Mouse (Mus musculus) naive thymus-derived CD4-positive, alpha-beta T cell, adult 2 months (primary cell): ENCODE measurements at regions not wholly inside any gene's neighbourhood (a gene's known extent, or its start where the extent isn't known, plus 50 kb on each side); places are given as distances from the start of the nearest gene placed in this dataset.

Experiments used
- DNase-seq: peaks from one replicate; pipeline ENCODE4 v3.0.0-alpha.2; 2011; ENCODE audit warnings: low read depth

DNA sequence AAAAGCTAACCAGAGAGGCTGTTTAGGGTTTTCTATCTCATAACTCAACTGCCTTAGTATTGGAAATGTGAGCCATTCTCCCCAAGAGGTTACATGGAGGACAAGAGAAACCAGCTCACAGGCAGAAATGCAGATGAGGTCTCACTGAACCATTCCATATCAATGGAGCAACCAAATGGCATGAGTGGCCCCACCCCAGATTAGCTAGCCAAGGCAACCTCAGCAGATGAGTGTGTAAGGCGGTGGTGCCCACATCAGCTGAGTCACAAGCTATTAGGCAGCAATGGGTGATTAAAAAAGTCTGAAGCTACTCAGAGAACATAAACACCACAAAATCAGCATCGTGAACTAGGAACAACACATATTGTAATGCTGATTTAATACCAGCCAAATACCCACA, 133.2 kb downstream of the Lpin1 start:
- no peak for DNase-seq

DNA sequence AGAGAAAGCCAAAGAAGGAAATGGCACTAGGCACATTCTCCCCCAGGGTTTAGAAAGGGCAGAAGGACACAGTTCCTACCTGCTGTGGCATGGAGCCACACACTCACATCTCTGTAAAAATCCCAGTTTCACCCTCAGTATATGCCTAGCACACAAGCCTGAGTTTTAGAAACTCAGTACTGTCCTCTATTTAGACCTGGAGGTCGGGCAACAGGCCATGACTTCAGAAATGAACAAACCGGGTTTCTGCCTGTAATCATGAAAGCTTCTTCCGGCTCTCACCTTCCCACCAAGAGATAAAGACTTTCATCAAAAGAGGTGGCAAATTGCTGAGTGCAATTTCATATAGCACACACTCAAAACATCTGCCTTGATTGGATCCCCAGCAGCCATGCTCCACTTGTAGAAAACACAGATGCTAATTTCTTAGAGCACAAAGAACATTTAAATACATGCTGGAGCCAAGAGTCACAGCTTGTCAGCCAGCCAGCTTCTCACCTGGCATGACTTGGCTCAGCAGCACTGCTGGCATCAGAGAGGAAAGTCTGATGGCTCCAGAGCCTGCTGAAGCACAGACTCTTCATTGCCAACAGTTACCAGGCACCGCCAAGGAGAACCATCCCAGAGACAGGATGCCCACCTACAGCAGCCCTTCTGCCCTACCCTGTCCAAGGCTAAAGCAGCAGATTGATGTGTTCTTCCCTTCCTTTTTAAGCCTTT, 136.2 kb downstream of the Lpin1 start:
- DNase-seq, result no peak

DNA sequence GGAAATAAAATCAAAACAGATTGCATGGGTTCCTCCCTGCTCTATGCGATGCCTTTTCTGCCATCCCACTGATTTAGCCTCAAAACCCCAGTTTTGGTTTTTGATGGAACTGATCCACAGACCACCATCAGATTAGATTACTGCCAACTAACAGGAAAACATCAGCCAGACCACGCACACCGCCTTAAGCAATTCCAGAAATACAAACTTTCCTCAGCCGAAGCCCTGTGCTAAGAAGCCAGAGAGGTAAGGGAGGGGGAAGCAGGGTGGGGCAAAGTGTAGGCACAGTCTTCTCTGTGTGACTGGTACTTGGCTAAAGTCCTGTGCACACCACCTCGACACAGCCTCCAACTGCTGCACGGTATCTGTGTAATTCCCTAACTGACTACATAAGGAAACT, 153.3 kb downstream of the Lpin1 start:
- DNase-seq, result no peak

DNA sequence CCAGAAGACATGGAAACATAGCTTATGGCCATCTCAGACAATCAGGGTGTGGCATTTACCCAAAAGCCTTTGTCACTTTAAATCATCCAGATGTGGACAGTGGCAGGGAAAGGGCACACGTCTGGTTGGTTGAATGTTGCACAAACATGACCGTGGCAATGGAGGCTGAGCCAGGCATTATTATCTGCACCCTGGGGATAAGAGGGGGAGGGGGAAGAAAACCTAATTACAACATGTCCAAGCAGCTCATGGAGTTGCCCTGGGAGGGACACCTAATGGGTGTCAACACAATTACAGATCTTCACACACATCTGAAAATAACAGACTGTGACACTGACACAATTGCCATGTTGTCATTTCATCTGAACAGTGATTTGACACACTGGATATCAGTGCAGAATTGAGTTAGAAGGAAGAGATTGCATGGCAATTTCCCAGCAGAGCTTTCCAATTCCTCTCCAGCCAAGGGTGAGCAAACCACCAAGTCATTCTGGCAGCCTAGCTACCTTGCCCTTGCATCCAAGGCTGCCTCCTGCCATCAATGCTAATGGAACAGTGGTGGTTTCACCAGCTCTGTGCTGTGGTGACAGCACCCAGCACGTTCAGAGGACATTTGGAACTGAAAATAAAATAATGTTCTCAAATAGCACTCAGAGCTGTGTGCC, 159.9 kb downstream of the Lpin1 start:
- DNase-seq, result no peak

DNA sequence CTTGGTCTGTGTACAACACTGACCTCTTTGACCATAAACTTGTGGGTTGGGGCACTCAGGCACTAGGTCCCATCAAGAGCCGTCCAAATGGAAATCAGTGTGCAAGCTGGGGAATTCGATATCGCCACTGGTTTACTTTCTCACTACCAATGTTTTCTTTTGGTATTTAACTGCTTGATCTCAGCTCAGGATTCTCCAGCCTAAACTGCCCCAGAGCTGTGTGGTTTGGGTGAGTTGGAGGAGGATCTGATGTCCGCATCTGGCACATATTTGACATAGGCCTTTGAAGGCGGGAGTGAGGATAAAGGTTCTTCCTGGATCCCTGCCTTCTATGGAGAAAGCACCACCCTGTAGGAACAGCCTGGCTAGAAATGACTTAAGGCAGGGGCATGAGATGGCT, 172.0 kb downstream of the Lpin1 start:
- no peak for DNase-seq

DNA sequence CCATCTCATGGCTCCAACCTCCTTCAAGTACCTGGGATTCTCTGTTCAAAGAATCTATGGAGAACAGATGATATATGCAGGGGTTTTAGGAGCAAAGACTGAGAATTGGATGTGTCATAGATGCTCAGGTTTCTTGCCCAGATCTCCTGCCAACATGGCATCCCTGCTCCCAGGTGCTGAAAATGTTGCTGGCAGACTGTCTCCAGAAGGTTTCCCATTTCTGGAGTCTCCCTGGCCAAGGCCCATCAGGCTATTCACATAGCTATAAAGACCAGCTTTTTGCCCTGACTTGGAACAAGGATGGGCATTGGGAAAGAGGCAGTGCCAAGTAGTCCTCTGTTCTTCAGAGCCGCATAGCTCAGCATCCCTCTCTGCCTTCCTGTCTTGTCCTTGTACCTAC, 173.8 kb downstream of the Lpin1 start:
- DNase-seq, result no peak

DNA sequence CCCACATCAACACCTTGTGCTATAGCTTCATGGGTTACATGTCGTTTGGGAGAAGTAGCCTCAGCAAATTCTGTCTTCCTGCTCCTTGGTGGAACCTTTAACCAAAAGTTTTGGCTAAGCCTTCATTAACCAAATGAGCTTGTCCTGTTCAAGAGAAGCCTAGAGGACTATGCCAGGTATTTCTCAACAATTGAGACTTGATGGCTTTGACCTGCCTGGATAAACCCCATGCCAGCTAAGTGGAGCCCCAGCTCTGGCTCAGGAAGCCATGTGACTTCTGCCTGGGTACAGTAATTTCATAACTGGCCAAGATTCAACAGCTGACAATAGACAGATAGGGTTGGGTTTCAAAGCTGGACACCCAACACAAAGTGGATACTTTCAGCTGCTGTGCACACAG, 174.5 kb downstream of the Lpin1 start:
- no peak for DNase-seq

DNA sequence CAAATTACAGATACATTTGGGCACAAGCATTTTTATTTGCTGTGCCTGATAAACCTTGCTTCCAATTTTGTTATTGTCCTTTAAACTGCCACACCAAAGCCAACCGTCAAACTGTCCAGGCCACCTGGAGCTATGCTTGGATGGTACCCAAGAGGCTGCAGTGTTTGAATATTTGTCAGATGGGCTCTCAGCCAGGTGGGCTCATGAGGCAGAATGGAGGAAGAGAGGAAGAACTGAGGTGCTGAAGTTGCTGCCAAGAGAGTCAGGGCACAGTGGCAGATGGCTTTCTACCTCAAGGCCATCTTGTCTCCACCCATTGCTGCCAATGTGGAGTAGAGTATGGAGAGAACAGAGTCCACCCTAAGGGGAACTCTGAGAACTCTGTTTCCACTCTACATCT, 176.0 kb downstream of the Lpin1 start:
- no peak for DNase-seq

DNA sequence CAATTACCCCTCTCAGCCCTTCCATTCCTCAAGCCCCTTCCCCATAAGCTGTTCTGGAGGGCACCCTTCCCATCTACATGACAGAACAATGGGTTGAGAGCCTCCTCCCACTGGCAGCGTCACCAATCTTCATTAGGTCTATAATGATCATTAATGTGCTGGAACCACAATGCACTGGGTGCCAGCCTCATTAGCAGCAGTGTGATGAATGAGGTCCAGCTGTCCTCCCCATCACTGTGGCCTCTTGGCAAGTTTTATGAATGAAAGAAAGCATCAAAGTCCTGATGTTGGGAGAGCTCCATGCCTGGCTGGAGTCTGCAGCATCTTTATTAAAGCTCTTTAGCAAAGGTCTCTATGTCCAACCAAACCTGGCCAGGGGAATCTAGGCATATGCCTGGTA, 176.5 kb downstream of the Lpin1 start:
- no peak for DNase-seq

DNA sequence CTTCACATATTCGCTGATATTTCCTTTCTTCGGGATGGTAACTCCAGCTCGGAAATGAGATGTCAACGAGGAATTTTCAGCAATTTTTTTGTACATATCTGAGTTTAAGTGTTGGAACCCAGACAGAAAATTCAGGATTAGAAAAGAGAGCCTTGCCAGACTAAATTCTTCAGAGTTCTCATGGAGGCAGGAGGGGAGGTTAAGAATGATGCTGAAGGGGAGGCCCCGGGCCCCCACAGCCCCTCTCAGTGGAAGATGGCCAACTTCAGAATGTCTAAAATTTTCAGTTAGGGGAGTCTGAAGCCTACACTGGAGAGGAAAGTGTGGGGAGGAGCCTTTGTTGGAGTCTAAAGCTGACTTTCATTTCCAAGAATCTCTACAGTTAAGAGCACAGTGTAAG, 184.8 kb downstream of the Lpin1 start:
- no peak for DNase-seq

DNA sequence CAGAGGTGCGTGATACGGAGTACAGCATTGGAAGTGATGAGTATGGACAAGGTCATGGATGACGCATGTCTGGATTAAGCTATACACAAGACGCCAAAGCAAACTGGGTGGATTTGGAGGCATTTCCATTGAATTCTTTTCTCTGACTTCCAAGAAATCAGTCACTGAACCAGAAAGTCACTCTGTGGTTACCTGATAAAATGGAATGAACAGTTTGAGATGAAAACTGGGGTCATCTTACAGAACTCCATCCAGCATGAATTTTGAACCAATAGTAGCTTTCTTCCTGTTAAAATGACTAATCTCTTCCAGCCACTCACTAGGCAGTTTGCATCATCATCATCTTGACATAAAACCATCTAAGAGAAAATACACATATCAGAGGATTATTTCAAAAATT, 186.2 kb downstream of the Lpin1 start:
- no peak for DNase-seq

DNA sequence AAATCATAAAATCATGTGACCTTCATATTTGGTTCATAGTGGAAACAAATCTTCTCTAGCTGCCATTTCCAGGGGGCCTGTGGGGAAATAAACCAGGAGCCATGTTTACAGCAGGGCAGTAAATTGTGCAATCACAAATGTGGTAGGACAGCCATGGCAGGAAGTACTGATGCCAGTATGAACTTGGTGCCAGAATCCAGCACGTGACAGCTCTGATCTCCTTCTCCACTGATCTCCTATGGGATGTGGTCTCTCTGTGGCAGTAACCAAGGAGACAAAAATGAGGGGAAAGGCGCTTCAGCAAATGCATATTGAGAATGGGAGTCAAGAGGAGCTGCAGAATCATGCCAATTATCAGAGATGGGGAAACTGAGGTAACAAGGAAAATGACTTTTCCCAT, 215.0 kb downstream of the Lpin1 start:
- DNase-seq, result no peak

DNA sequence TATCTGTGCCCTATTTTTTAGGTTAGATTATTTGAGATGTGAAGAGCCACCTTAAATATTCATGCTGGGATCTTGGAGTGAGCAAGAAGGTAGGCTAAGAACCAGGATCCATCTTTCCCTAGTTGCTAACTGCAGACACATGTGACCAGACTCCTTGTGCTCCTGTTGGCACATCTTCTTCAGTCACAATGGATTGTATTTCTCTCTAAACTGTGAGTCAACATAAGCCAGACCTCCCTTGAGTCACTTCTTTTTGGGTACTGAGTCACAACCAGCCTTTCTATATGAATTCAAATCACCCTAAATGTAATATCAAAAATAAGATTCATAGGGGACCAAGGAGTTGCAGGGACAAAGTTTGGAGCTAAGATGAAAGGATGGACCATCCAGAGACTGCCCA, 217.9 kb downstream of the Lpin1 start:
- no peak for DNase-seq

DNA sequence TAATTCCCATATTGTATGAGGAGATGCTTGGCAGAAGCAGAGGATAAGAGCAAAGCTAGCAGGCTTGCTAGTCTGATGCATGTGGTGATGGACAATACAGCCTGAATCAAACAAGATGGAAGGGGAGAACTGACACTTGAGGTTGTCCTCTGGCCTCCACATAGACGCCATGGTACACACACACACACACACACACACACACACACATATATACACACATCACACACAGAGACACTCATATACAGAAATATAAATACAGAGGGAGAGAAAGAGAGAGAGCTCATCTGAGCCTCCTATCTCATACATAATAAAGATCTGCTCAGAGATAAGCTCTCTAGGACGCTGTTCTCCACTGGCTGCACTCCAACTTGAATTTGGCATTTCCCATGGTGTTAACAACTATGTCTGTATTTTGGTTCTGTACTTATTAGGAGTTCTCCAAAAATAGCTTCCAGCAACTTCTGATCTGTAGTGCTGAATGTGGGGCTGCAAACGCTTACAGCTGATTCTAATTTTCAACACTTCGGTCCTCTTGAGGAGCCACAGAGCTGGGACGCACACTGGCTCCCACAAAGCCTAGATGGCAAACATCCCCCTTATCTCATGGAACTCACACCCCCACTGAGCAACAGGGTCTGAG, 219.0 kb downstream of the Lpin1 start:
- DNase-seq, result no peak

DNA sequence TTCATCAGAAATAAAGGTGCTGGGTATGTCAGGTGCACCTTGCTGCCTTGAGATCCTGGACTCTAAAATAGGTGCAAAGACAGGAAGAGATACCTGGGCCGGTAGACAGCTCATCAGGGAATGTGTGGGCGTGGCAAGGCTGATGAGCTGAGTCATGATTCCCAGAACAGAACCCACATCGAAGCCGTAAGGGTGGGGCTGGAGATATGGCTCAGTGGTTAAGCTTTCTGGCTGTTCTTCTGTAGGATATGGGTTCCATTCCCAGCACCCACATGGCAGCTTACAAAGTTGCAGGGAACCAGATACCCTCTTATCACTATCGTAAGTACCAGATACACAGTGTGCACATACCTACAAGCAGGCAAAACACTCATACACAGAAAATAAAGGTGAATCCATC, 219.6 kb downstream of the Lpin1 start:
- DNase-seq, result no peak

DNA sequence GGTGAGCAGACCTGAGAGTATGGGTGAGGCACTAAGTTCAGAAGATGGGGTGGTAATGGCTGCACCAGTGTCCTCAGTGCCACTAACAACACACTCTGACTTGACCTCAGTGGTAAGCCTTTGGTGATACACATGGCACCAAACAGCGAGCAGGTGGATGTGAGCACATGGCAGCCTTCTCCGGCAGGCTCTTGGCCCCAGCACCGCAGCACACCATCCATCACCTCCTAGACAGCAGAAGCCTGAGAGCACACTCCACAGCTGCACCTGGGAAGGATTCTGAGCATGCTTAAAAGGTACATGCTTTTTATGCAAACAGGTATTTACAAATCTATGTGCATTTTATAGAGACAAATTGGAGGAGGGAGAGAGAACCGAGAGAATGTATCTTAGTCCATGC, 223.7 kb downstream of the Lpin1 start:
- no peak for DNase-seq

DNA sequence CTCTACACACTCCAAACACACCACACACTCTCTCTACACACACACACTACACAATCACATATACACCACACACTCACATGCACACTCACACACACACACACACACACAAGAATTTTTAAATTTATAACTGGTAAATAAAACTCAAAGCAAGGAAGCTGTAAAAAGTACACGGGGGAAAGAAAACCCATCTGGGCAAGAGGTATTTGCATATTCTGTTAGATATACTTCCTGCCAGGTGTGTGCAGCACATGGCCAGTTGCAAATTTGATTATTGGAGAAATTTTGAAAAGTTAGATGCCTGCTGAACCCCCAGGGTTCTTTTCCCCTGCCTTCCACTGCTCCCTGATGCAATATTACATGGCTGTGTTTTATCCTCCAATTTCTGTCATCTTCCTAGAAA, 226.4 kb downstream of the Lpin1 start:
- no peak for DNase-seq

DNA sequence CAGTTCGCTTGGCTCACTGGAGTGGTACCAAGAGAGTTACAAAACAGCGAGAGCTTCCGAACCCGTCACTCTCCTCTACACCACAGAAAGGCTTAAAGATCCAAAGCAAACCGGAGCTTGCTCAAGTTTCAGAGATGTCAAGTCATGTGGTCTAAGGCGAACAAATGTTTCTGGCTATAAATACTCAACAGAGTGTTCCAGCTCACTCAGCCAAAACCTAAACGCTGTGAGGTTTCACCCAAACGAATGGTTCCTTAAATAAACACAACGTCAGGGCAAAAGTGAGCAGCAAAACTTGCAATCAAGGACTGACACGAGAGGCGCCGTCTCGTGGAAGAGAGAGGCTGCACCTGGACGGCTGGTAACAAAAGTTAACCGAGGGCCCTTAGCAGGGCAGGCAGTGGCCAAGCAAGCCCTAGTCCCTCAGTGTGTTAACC, 227.2 kb downstream of the Lpin1 start:
- no peak for DNase-seq

DNA sequence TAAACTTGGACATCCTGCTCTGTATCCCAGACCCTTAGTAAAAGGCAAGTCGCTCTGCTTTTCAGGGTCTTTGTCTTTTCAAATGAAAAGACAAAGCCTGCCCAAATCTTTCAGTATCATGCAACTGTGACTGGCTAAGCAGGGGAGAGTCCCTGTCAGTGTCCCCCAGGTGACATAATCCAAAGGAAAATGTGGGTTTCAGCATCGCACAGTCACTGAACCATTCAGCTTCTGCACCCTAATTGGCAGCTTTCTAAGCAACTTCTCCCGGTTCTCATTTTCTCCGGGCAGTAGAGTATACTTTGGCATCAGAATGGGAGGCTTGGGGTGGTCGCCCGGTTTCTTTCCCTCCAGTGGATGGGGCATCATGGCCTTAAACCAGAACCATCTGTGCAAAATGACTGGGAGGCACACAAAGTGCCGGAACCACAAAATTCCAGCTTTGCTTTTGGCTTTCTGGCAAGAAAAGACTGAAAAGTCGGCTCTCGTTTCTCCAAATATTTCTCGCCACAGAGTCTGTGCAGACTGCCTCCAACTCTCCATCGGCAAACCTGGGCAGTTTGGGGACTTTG, 228.3 kb downstream of the Lpin1 start:
- DNase-seq, result no peak

DNA sequence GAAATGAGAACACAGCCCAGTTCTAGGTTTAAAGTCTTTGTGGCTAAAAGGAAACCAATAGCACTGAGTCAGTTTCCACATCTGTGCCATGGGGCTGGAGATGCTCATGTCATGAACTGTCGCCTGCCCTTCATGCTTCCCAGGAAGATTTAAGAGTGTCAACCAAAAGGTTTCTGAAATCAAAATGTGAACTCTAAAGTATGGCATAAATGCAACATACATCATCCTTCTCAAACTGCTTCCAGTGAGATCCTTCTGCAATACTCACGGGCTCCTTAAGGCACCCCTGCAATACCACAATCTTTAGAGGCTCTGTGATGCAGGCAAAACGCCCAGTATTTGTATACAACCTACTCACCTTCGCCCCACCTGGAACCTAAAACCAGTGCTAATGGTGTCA, 229.7 kb downstream of the Lpin1 start:
- DNase-seq, result no peak

DNA sequence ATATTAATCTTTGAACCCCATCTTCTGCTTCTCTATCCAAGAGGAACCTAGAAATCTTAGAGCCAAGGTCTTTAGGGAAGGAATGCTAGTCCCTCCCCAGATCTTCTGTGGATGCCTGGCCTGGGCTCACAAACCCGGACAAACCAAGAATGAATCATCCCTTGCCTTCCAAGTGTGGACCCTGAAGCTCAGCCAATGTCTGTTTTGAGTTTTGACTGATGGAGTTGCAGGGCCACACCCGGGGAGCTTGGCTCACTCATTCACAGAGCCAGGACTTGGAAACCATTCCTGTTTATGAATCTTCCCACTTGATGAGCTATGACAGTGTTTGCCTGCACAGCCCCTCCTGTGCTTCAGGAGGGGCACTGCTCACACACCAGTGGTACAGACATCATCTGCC, 230.4 kb downstream of the Lpin1 start:
- DNase-seq, result no peak

DNA sequence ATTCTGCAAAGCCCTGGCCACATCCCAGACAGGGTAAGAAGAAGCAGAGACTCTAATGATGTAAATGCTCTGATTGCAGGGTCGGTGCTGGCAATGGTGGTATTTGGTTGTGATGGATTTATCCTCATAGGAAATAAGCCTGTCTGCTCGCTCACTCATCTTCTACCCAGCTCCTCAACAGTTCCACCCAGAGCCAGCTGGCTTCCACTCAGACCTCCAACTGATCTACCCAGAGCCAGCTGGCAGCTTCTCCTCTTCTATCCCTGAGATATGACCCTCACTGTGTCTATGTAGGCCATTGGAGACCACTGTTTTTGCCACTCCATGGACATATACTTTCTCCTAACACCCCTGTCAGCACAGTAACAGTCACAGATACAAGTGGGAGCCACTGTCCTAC, 231.4 kb downstream of the Lpin1 start:
- no peak for DNase-seq

DNA sequence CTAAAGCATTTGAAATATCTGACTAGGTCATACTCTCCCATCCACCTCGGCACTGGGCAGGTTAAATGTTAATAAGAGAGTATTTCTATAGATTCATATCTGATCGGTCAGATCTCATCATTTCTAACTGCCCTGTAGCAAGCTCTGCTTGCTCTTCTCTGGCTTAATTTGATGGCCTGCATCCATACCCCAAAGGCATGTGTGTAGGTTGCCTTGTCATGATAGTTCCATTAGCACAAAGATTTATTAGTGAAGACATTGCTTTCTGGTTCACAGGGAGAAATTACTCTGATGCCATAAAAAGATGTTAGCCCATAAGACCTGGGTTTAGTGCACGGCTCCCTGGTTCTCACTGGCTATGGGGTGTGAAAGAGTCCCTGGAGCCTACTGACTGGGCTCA, 232.3 kb downstream of the Lpin1 start:
- no peak for DNase-seq
